Mouse (Mus musculus) embryonic facial prominence, embryonic 10.5 days (tissue): ENCODE measurements around the gene Tcf7. TPM values are rescaled to one million over a fixed set of nuclear protein-coding genes. Genes with fewer than 3 reads are reported as not detected.

Experiments used
- DNase-seq: peaks from one replicate; pipeline ENCODE4 v3.0.0-alpha.2; 2017; ENCODE audit warnings: low spot score
- H3K27ac ChIP-seq: fragments of 300-500 bp; sonication (generic); replicated peaks from 2 replicates; pipeline ENCODE4 v1.5.1; 2016; ENCODE audit warnings: mild to moderate bottlenecking
- H3K27me3 ChIP-seq: fragments of 300-500 bp; sonication (generic); replicated peaks from 2 replicates; pipeline ENCODE4 v1.6.1; 2016; ENCODE audit warnings: low read depth, mild to moderate bottlenecking; ENCODE audit not compliant: poor library complexity, severe bottlenecking
- H3K36me3 ChIP-seq: fragments of 300-500 bp; sonication (generic); replicated peaks from 2 replicates; pipeline ENCODE4 v1.6.1; 2016; ENCODE audit warnings: mild to moderate bottlenecking, moderate library complexity
- H3K4me1 ChIP-seq: fragments of 300-500 bp; sonication (generic); 2 replicates; pipeline ENCODE4 v1.6.1; 2016
- H3K4me3 ChIP-seq: fragments of 300-500 bp; sonication (generic); 2 replicates; pipeline ENCODE4 v1.5.1; 2016; ENCODE audit warnings: mild to moderate bottlenecking, moderate library complexity
- H3K9me3 ChIP-seq: fragments of 300-500 bp; sonication (generic); 2 replicates; pipeline ENCODE4 v1.6.1; 2016; ENCODE audit warnings: mild to moderate bottlenecking
- WGBS: fragments of 180-500 bp; shearing (Covaris S2); methylation state at CpG from one replicate; pipeline ENCODE4 v1.1.7; 2016; 5-methylcytosine and 5-hydroxymethylcytosine counted together
- polyA plus RNA-seq: library from polyadenylated mRNA; unstranded; fragments of >200 nt; fragmentation: Nextera tagmentation; extraction: Ambion mirVana; gene quantifications from 2 replicates; pipeline ENCODE4 v1.2.1, GENCODE M21; 2016

Gene Tcf7
- 11.3 and 13.0 TPM in 2 replicates for polyA plus RNA-seq

DNA sequence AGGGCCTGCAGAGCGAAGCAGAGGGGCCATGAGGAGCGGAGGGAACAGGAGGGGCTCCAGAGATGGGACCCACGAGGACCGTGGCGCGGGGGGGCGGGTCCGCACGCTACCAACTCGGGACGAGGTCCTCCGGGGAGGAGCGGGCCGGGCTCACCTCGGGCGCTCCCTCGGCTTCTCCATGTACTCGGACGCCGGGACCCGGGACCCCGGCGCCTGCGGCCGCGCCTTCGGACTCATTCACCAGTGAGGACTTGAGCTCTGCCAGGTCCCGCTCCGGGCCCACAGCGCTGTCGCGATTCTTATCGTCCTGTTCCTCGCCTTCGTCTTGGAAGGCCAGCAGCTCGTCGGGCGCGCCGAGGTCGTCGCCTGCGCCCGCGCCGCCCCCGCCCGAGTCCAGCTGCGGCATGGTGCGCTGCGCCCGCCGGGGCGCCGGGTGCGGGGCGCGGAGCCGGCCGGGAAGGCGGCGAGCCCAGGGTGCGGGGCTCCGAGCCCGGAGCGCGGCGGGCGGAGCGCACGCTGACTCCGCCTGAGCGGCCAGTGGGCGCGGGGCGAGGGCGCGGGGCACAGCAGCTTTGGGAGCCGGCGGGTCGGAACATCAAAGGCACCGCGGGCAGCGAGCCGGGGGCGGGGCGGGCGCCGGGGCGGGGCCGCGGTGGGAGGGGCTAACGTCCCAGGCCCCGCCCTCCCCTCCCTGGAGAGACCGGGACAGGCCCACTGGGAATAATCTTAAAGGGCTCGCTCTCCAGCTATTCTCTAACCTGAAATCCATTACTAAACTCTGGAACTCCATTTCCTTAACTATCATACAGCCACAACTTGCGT lies at the start of gene Tcf7:
Tcf7 (minus strand) TSS at position 241 of the 822 bp plus-strand sequence.
- Histone ChIP-seq H3K27ac (peak within 1 kb of the TSS; percentile 82), H3K4me3 (peak within 1 kb of the TSS; percentile 72), H3K4me1 (peaks cover 59% of the 10 kb centered on the region), H3K9me3 (no peaks in the 10 kb centered on the region), H3K36me3 (0 out of 2 replicates have a peak, but pooled peaks cover 6% of the 10 kb centered on the region), H3K27me3 (peaks cover 74% of the 10 kb centered on the region)
- peak; percentile 89 for DNase-seq
- under 1% methylated on average over 97 of the region's 97 CpGs for WGBS

GRCm38 (mm10) chr11:52327313-52327712 lies 44.5 kb upstream of the Tcf7 start:
- Histone ChIP-seq H3K9me3 (no peaks in the 10 kb centered on the region), H3K4me1 (peaks cover 3% of the 10 kb centered on the region), H3K27ac (no peak overlapping the region), H3K27me3 (peaks cover 9% of the 10 kb centered on the region; the same call in 1 of the 2 replicates), H3K4me3 (no peak overlapping the region), H3K36me3 (no peaks in the 10 kb centered on the region)
- 67% methylated on average over 3 of the region's 3 CpGs for WGBS
- DNase-seq: no peak

GRCm38 (mm10) chr11:52324442-52325367 lies 41.9 kb upstream of the Tcf7 start:
- WGBS: 57% methylated on average over 23 of the region's 23 CpGs
- Histone ChIP-seq H3K9me3 (no peaks in the 10 kb centered on the region), H3K4me1 (peaks cover 5% of the 10 kb centered on the region), H3K36me3 (no peaks in the 10 kb centered on the region), H3K27me3 (peaks cover 9% of the 10 kb centered on the region; the same call in 1 of the 2 replicates), H3K4me3 (no peak overlapping the region), H3K27ac (no peak overlapping the region)
- no peak for DNase-seq

DNA sequence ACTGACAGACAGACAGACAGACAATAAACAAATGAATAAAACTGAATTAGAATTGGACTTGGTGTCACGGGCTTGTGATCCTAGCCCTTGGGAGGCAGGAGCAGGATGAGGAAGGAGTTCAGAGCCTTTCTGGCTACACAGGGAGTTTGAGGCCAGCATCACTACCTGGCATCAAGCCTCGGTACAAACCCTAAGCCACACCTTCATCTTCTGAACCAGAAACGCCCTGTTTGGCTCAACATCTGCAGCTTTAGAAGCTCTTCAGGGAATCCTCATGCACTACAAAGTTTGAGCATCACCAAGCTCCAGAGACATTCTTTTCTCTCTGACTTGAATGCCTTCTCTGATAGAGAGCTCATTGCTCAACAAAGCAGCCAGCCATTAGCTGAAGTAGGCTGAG lies 38.7 kb upstream of the Tcf7 start:
- no peaks in the 10 kb centered on the region for H3K36me3 ChIP-seq
- H3K4me1 ChIP-seq: peaks cover 17% of the 10 kb centered on the region
- no peaks in the 10 kb centered on the region for H3K9me3 ChIP-seq
- DNase-seq: no peak
- no peak overlapping the region for H3K27ac ChIP-seq
- H3K27me3 ChIP-seq: peaks cover 9% of the 10 kb centered on the region; the same call in 1 of the 2 replicates
- H3K4me3 ChIP-seq: no peak overlapping the region
- WGBS: 71% methylated on average over 3 of the region's 3 CpGs

- Histone ChIP-seq H3K27me3 (peaks cover 10% of the 10 kb centered on the region), H3K27ac (no peak overlapping the region), H3K9me3 (no peaks in the 10 kb centered on the region), H3K4me1 (peaks cover 17% of the 10 kb centered on the region), H3K36me3 (no peaks in the 10 kb centered on the region), H3K4me3 (no peak overlapping the region)
- DNase-seq: no peak
- 84% methylated on average over 4 of the region's 4 CpGs for WGBS
Observed at GRCm38 (mm10) chr11:52320529-52320928, 37.7 kb upstream of the Tcf7 start.

DNA sequence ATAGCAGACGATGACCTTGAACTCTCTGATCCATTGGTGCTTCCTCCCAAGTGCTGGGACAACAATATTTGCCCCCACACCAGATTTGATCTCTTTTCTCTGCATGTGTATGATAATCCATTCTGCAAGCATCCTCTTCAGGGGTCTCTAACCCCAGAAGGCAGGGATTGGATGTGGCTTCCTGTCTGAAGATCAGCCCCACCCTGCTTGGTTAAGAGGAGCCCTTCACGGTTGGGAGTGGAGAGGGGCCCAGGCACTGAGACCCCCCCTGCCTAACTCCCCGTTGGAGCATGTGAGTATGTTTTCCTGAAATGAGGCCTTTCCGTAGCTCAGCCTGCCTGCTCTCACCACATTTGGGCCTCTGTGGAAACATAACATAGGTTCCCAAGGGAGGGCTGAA lies 36.9 kb upstream of the Tcf7 start:
- Histone ChIP-seq H3K36me3 (no peaks in the 10 kb centered on the region), H3K27me3 (peaks cover 19% of the 10 kb centered on the region), H3K4me1 (peaks cover 17% of the 10 kb centered on the region), H3K27ac (no peak overlapping the region), H3K4me3 (no peak overlapping the region), H3K9me3 (no peaks in the 10 kb centered on the region)
- WGBS: 73% methylated on average over 4 of the region's 4 CpGs
- no peak for DNase-seq

DNA sequence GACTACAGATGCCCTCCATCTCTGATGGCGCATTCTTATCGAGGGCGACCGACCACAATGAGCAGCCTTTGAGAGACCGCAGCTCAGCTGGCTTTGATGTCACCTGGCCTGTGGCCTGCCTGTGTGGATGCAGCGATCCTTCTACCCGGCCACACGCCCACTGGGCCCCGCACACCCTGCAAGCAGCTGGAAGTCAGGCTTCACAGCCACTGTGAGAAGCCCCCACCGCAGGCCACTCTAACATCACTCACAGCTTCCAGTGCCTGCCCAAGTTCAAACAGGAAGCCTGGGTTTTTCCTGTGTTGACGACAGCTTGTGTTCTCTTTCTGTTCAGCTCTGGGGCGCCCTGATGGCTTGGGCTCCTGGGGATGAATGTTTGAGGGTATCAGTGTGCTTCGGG lies 35.6 kb upstream of the Tcf7 start:
- H3K27ac ChIP-seq: peak overlapping the region; percentile 4; the same call in 1 of the 2 replicates
- WGBS: 85% methylated on average over 13 of the region's 13 CpGs
- H3K4me1 ChIP-seq: peaks cover 26% of the 10 kb centered on the region
- no peak for DNase-seq
- H3K9me3 ChIP-seq: no peaks in the 10 kb centered on the region
- peaks cover 22% of the 10 kb centered on the region for H3K27me3 ChIP-seq
- no peak overlapping the region for H3K4me3 ChIP-seq
- no peaks in the 10 kb centered on the region for H3K36me3 ChIP-seq

GRCm38 (mm10) chr11:52314102-52314793 lies 31.4 kb upstream of the Tcf7 start:
- peaks cover 41% of the 10 kb centered on the region for H3K4me1 ChIP-seq
- H3K27me3 ChIP-seq: peaks cover 26% of the 10 kb centered on the region
- H3K36me3 ChIP-seq: no peaks in the 10 kb centered on the region
- H3K4me3 ChIP-seq: peak overlapping the region; percentile 16; the same call in 1 of the 2 replicates
- H3K27ac ChIP-seq: no peak overlapping the region
- no peaks in the 10 kb centered on the region for H3K9me3 ChIP-seq
- 13% methylated on average over 26 of the region's 26 CpGs for WGBS
- DNase-seq: peak; percentile 45

DNA sequence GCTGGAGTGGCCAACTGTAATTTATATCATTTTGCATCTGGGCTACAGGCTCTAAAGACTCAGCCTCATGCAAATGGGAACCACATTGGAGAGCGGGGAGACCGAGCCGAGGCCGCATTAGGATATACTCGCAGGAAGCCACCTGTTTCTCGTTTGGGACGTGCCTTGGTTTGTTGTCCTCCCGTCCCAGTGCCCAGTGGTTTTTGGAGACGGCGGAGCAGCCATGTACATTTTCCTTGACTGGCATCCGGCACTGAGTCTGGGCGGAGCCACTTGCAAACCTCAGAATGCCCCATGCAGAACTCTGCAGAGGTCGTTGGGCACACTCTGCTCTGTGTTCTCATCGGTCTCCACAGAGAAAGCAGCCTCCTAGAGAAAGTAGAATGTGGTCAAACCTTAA lies 27.9 kb upstream of the Tcf7 start:
- Histone ChIP-seq H3K27ac (no peak overlapping the region), H3K4me3 (no peak overlapping the region), H3K9me3 (no peaks in the 10 kb centered on the region), H3K4me1 (peaks cover 43% of the 10 kb centered on the region), H3K27me3 (peaks cover 26% of the 10 kb centered on the region), H3K36me3 (no peaks in the 10 kb centered on the region)
- 54% methylated on average over 14 of the region's 14 CpGs for WGBS
- DNase-seq: peak; percentile 62

- H3K4me3 ChIP-seq: no peak overlapping the region
- peaks cover 15% of the 10 kb centered on the region for H3K27me3 ChIP-seq
- no peaks in the 10 kb centered on the region for H3K9me3 ChIP-seq
- peaks cover 41% of the 10 kb centered on the region for H3K4me1 ChIP-seq
- H3K36me3 ChIP-seq: no peaks in the 10 kb centered on the region
- H3K27ac ChIP-seq: no peak overlapping the region
- no peak for DNase-seq
- WGBS: 68% methylated on average over 3 of the region's 3 CpGs
Observed at GRCm38 (mm10) chr11:52309487-52309886, 26.7 kb upstream of the Tcf7 start.

- 85% methylated on average over 7 of the region's 7 CpGs for WGBS
- no peak for DNase-seq
- Histone ChIP-seq H3K4me3 (no peak overlapping the region), H3K36me3 (no peaks in the 10 kb centered on the region), H3K27ac (no peak overlapping the region), H3K4me1 (peaks cover 27% of the 10 kb centered on the region), H3K9me3 (no peaks in the 10 kb centered on the region), H3K27me3 (no peaks in the 10 kb centered on the region)
Observed at GRCm38 (mm10) chr11:52306431-52306830, 23.6 kb upstream of the Tcf7 start.

GRCm38 (mm10) chr11:52305266-52305665 lies 22.5 kb upstream of the Tcf7 start:
- Histone ChIP-seq H3K36me3 (no peaks in the 10 kb centered on the region), H3K9me3 (no peaks in the 10 kb centered on the region), H3K4me3 (no peak overlapping the region), H3K27ac (no peak overlapping the region), H3K27me3 (no peaks in the 10 kb centered on the region), H3K4me1 (peaks cover 19% of the 10 kb centered on the region)
- WGBS: 60% methylated on average over 4 of the region's 4 CpGs
- DNase-seq: no peak
